Mouse (Mus musculus) ES-E14 (cell line): ENCODE measurements around the gene Bcas3.

ENCODE experiments used
- HCFC1 ChIP-seq: IDR thresholded peaks from 2 replicates; pipeline ENCODE4 v1.6.1; 2012; ENCODE audit warnings: low read length, inconsistent platforms, borderline replicate concordance; ENCODE audit not compliant: insufficient read depth
- MAFK ChIP-seq: IDR thresholded peaks from 2 replicates; pipeline ENCODE4 v1.6.1; 2014; ENCODE audit warnings: mild to moderate bottlenecking, low read depth, low read length, inconsistent platforms; ENCODE audit not compliant: insufficient read depth

- no peak for TF ChIP-seq HCFC1
- no peak for TF ChIP-seq MAFK
Observed at GRCm38 (mm10) chr11:85312818-85313217, 40.1 kb upstream of the Bcas3 start.
